Mouse (Mus musculus) midbrain, embryonic 10.5 days (tissue): ENCODE data around the gene Slc22a15. TPM values are rescaled to one million over a fixed set of nuclear protein-coding genes. Genes with fewer than 3 reads are reported as not detected.

Experiments used
- DNase-seq: peaks from one replicate; pipeline ENCODE4 v3.0.0-alpha.2; 2017; ENCODE audit warnings: low spot score
- H3K27ac ChIP-seq: fragments of 300-500 bp; sonication (generic); replicated peaks from 2 replicates; pipeline ENCODE4 v1.5.1; 2016; ENCODE audit warnings: mild to moderate bottlenecking
- H3K27me3 ChIP-seq: fragments of 300-500 bp; sonication (generic); 2 replicates; pipeline ENCODE4 v1.6.1; 2016; ENCODE audit warnings: low read depth, mild to moderate bottlenecking; ENCODE audit not compliant: poor library complexity, severe bottlenecking
- H3K36me3 ChIP-seq: fragments of 300-500 bp; sonication (generic); 2 replicates; pipeline ENCODE4 v1.6.1; 2016; ENCODE audit warnings: mild to moderate bottlenecking, moderate library complexity
- H3K4me1 ChIP-seq: fragments of 300-500 bp; sonication (generic); 2 replicates; pipeline ENCODE4 v1.6.1; 2016
- H3K4me3 ChIP-seq: fragments of 300-500 bp; sonication (generic); 2 replicates; pipeline ENCODE4 v1.5.1; 2016; ENCODE audit warnings: mild to moderate bottlenecking, moderate library complexity
- H3K9me3 ChIP-seq: fragments of 300-500 bp; sonication (generic); replicated peaks from 2 replicates; pipeline ENCODE4 v1.6.1; 2016; ENCODE audit warnings: mild to moderate bottlenecking
- WGBS: fragments of 180-500 bp; shearing (Covaris S2); methylation state at CpG from one replicate; pipeline ENCODE4 v1.1.7; 2016; 5-methylcytosine and 5-hydroxymethylcytosine counted together
- polyA plus RNA-seq: library from polyadenylated mRNA; unstranded; fragments of >200 nt; fragmentation: Nextera tagmentation; extraction: Ambion mirVana; gene quantifications from 2 replicates; pipeline ENCODE4 v1.2.1, GENCODE M21; 2016

Gene Slc22a15
- polyA plus RNA-seq, 1 experiment from 2014 or later, result 3.7 TPM

DNA sequence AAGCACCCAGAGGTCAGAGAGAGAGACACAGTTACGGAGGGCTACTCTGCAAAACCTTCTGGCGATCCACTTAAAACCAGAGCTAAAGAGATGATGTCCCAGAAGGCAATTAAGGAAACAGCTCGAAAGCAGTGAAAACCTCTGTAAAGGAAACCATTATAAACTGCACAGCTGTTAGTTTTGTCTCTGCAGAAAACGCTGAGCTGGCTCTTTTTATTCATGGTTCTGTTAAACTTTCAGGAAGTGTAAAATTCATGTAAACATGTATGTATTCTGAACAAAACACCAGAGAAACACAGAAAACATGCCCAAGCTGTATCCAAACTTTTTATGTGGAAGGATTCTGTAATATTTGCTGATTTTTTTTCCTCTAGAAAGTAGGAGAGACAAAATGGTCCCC, 78.2 kb downstream of the Slc22a15 start:
- no peaks in the 10 kb centered on the region for H3K27me3 ChIP-seq
- no peaks in the 10 kb centered on the region for H3K9me3 ChIP-seq
- H3K36me3 ChIP-seq, result no peaks in the 10 kb centered on the region
- no peak overlapping the region for H3K27ac ChIP-seq
- no peaks in the 10 kb centered on the region for H3K4me1 ChIP-seq
- no peak for DNase-seq
- WGBS, result 86% methylated on average over 4 of the region's 4 CpGs
- no peak overlapping the region for H3K4me3 ChIP-seq

- Histone ChIP-seq H3K4me3 (no peak overlapping the region), H3K4me1 (no peaks in the 10 kb centered on the region), H3K36me3 (no peaks in the 10 kb centered on the region), H3K27ac (no peak overlapping the region), H3K9me3 (no peaks in the 10 kb centered on the region), H3K27me3 (no peaks in the 10 kb centered on the region)
- no peak for DNase-seq
- WGBS, result 86% methylated on average over 7 of the region's 7 CpGs
Measured at GRCm38 (mm10) chr3:101842372-101843094, 81.7 kb downstream of the Slc22a15 start.

- Histone ChIP-seq H3K36me3 (no peaks in the 10 kb centered on the region), H3K4me1 (peaks cover 20% of the 10 kb centered on the region), H3K27ac (no peak overlapping the region), H3K4me3 (no peak overlapping the region), H3K9me3 (no peaks in the 10 kb centered on the region), H3K27me3 (no peaks in the 10 kb centered on the region)
- 87% methylated on average over 9 of the region's 9 CpGs for WGBS
- DNase-seq, result no peak
Measured at GRCm38 (mm10) chr3:101839327-101839726, 84.9 kb downstream of the Slc22a15 start.

DNA sequence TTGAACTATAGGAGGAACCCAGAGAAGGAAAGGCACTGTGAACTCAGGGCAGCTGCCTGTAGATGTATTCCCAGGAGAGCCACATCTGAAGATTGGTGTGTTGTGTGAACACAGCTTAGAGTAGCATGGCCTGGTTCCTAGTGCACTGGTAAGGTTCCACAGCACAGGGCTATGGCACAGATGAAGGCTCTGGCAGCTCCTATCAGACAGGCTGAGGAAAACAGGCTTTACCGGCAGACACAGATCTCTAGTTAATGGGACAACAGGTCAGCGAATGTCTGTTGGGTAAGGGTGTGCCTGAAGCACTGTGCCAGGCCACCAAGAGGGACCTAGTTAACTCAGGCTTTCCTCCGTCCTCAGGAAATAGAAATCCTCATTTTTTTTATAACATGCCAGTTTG, 87.3 kb downstream of the Slc22a15 start:
- Histone ChIP-seq H3K4me1 (peaks cover 21% of the 10 kb centered on the region), H3K27ac (peak overlapping the region; percentile 79; the same call in 1 of the 2 replicates), H3K4me3 (no peak overlapping the region), H3K27me3 (0 out of 2 replicates have a peak, but pooled peaks cover 5% of the 10 kb centered on the region), H3K36me3 (no peaks in the 10 kb centered on the region), H3K9me3 (no peaks in the 10 kb centered on the region)
- no peak for DNase-seq
- 87% methylated on average over 3 of the region's 3 CpGs for WGBS

GRCm38 (mm10) chr3:101836532-101836931, 87.7 kb downstream of the Slc22a15 start:
- Histone ChIP-seq H3K27ac (peak overlapping the region; percentile 79), H3K4me1 (peaks cover 25% of the 10 kb centered on the region), H3K4me3 (peak overlapping the region; percentile 41), H3K36me3 (no peaks in the 10 kb centered on the region), H3K27me3 (0 out of 2 replicates have a peak, but pooled peaks cover 5% of the 10 kb centered on the region), H3K9me3 (no peaks in the 10 kb centered on the region)
- no peak for DNase-seq
- 71% methylated on average over 5 of the region's 5 CpGs for WGBS

- H3K9me3 ChIP-seq, result no peaks in the 10 kb centered on the region
Measured at GRCm38 (mm10) chr3:101836045-101836444, 88.2 kb downstream of the Slc22a15 start.

DNA sequence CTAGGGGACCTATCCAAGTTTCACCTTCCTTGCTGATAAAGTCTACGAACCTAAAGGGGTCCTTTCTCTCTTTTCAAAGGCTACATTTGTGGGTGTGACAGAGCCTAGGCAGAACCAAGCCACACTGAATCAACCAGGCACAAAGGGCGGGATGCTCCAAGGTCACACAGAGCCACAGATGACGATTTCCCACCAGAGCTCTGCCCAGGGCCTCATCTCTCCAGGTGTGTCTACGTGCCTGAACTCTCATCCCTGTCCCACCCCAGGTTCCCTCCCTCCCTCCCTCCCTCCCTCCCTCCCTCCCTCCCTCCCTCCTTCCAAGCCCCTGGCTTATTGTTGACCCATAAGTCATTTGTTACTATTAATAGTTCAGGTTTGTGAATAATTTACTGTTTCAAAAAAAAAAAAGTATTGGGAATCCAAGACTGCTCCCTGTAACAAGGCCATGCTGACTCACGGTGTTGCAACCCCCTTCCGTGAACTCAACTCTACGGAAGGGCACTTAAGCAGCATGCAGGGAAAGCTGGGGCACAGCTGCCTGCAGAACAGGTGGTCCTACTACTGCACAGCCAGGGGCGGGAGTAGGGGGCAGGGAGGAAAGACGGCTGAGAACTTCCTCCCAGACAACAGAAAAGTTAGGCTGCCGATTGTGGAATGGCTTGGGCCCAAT, 92.9 kb downstream of the Slc22a15 start:
- WGBS, result 33% methylated on average over 10 of the region's 10 CpGs
- no peak for DNase-seq

More at GRCm38 (mm10) chr3:101836045-101836444, 88.2 kb downstream of the Slc22a15 start:
- H3K4me1 ChIP-seq, result peaks cover 30% of the 10 kb centered on the region
- DNase-seq, result peak; percentile 89
- H3K36me3 ChIP-seq, result no peaks in the 10 kb centered on the region
- under 1% methylated on average over 8 of the region's 8 CpGs for WGBS
- H3K27ac ChIP-seq, result peak overlapping the region; percentile 79
- peak overlapping the region; percentile 41 for H3K4me3 ChIP-seq
- 0 out of 2 replicates have a peak, but pooled peaks cover 5% of the 10 kb centered on the region for H3K27me3 ChIP-seq

GRCm38 (mm10) chr3:101829881-101830616, 94.2 kb downstream of the Slc22a15 start:
- no peaks in the 10 kb centered on the region for H3K9me3 ChIP-seq
- H3K27me3 ChIP-seq, result 0 out of 2 replicates have a peak, but pooled peaks cover 5% of the 10 kb centered on the region
- H3K4me3 ChIP-seq, result no peak overlapping the region
- H3K36me3 ChIP-seq, result no peaks in the 10 kb centered on the region
- H3K27ac ChIP-seq, result no peak overlapping the region
- H3K4me1 ChIP-seq, result peaks cover 17% of the 10 kb centered on the region
- 82% methylated on average over 10 of the region's 10 CpGs for WGBS
- DNase-seq, result no peak

More for the DNA sequence above, 92.9 kb downstream of the Slc22a15 start:
- Histone ChIP-seq H3K9me3 (no peaks in the 10 kb centered on the region), H3K4me1 (peaks cover 29% of the 10 kb centered on the region), H3K36me3 (no peaks in the 10 kb centered on the region), H3K27me3 (0 out of 2 replicates have a peak, but pooled peaks cover 5% of the 10 kb centered on the region), H3K27ac (no peak overlapping the region), H3K4me3 (no peak overlapping the region)

GRCm38 (mm10) chr3:101828595-101828994, 95.7 kb downstream of the Slc22a15 start:
- Histone ChIP-seq H3K27ac (no peak overlapping the region), H3K4me3 (no peak overlapping the region), H3K27me3 (0 out of 2 replicates have a peak, but pooled peaks cover 5% of the 10 kb centered on the region), H3K4me1 (peaks cover 17% of the 10 kb centered on the region), H3K9me3 (no peaks in the 10 kb centered on the region), H3K36me3 (no peaks in the 10 kb centered on the region)
- WGBS, result 43% methylated on average over 3 of the region's 3 CpGs
- no peak for DNase-seq

GRCm38 (mm10) chr3:101827220-101827715, 97.0 kb downstream of the Slc22a15 start:
- H3K36me3 ChIP-seq, result no peaks in the 10 kb centered on the region
- H3K27ac ChIP-seq, result no peak overlapping the region
- H3K4me3 ChIP-seq, result no peak overlapping the region
- no peak for DNase-seq
- H3K9me3 ChIP-seq, result no peaks in the 10 kb centered on the region
- 0 out of 2 replicates have a peak, but pooled peaks cover 2% of the 10 kb centered on the region for H3K27me3 ChIP-seq
- WGBS, result 88% methylated on average over 6 of the region's 6 CpGs
- peaks cover 17% of the 10 kb centered on the region for H3K4me1 ChIP-seq

DNA sequence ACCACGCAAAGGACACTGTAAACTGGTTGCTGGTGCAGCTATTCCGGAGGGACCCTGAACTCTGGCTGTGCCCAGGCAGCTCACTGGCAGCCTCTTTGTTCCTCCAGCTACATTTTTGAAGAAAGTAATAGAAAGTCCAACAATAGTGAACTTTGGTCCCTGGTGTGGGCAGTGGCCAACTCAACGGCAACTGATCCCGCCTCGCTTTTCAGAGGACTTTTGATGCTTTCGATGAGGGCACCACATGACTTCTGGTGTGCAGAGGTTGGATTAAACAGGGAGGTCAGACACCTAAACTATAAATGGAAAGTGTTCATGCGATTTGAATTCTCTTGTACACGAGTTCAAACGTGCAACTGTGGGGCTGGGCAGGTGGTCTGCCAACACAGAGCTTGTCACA, 99.9 kb downstream of the Slc22a15 start:
- WGBS, result 89% methylated on average over 9 of the region's 9 CpGs
- Histone ChIP-seq H3K27ac (no peak overlapping the region), H3K4me3 (no peak overlapping the region), H3K4me1 (peaks cover 8% of the 10 kb centered on the region; the same call in 1 of the 2 replicates), H3K27me3 (no peaks in the 10 kb centered on the region), H3K9me3 (no peaks in the 10 kb centered on the region), H3K36me3 (no peaks in the 10 kb centered on the region)
- DNase-seq, result no peak

GRCm38 (mm10) chr3:101822052-101822451, 102.2 kb downstream of the Slc22a15 start:
- Histone ChIP-seq H3K27me3 (no peaks in the 10 kb centered on the region), H3K9me3 (no peaks in the 10 kb centered on the region), H3K4me3 (no peak overlapping the region), H3K27ac (no peak overlapping the region), H3K36me3 (no peaks in the 10 kb centered on the region), H3K4me1 (no peaks in the 10 kb centered on the region)
- DNase-seq, result no peak
- 76% methylated on average over 5 of the region's 5 CpGs for WGBS
